Mouse (Mus musculus) ZHBTc4 (cell line): ENCODE data around the gene Ky.
A peak's percentile ranks its signal among the peaks of the same experiment; 100 is the strongest.

ENCODE experiments used
- DNase-seq: peaks from one replicate; pipeline ENCODE4 v3.0.0-alpha.2; 2011; ENCODE audit warnings: low read depth, low spot score

Gene Ky

GRCm38 (mm10) chr9:102502015-102502633 lies 3.4 kb upstream of the Ky start:
- DNase-seq: no peak

DNA sequence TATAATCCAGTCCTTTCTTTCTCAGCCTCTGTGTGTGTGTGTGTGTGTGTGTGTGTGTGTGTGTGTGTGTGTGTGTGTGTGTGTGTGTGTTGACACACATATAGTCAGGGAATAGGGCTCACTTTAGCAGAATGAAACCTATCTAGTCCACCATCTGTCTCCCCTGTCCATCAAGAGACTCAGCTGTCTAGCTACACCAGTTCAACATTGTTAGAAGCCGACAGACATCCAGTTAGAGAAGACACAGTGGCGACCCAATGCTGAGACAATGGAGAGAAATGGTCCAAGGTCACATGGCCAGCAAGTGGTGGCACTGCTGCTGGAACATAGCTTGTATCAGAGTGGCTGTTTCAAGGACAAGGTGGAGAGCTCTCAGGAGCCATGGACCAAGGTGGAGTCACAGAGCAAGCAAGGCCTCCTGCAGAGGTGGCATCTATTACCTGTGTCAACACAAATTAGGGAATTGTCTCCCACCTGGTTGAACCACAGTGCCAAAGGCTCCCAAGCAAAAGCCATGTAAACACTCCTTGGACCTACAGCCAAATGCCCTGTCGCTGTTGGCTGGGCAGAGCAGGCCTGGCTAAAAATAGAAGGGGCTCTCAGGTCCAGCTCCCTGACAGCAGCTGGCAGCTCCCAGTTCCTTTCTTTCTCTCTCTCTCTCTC lies 703 bp upstream of the Ky start:
- DNase-seq: no peak

DNA sequence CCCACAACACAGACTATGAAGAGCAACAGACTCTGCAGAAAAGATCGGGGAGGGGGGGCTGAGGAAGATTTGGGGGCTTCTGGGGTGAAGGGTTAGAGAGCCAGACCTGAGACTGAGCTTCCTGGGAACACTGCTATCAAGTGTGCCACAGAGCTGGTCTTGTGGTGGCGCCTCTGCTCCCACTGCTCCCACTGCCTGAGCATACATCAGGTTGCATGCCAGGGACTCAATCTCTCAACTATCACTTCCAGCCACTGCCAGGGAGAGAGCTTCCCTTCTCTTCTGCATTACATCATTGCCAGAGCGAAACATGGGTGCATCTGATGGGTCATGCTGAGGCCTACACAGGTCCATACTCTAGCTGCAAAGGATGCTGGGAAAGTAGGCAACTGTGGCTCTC lies 2.8 kb downstream of the Ky start:
- DNase-seq: no peak

DNA sequence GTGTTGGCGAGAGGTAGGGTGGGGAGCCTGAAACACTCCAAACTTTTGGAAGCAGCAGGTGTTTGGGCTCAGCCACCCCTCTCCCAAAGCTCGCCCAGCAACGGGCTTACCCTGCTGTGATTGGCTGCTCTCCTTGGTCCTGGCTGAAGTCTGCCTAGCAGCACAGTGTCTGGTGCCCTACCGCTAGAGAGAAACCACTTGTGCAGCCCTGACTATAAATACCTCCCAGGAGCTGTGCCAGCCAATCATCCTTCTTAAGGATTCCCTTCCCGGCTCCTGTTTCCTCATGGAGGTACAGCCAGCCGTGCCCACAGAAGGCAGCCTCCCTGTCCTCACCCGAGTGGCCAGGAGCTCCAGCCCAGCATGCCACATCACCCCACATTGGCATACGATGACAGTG lies 5.9 kb downstream of the Ky start:
- DNase-seq: peak; percentile 35

DNA sequence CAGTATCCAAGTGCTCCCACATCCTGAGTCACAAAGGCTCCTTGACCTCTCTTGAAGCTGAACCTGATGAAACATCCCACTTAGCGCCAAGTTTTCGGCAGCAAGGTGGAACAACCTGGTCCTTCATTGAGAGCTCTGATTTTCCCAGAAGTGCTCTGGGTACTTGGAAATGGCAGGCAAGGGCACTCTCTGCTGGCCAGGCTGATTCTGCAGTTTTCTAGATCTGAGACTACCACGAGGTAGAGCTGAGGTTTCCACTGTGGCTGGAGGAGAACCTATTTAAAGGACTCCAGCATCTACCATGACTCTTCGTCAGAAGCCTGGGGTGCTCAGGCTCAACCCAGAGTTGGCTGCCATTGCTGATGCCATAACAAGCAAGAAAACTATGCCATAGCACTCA lies 8.0 kb downstream of the Ky start:
- no peak for DNase-seq

DNA sequence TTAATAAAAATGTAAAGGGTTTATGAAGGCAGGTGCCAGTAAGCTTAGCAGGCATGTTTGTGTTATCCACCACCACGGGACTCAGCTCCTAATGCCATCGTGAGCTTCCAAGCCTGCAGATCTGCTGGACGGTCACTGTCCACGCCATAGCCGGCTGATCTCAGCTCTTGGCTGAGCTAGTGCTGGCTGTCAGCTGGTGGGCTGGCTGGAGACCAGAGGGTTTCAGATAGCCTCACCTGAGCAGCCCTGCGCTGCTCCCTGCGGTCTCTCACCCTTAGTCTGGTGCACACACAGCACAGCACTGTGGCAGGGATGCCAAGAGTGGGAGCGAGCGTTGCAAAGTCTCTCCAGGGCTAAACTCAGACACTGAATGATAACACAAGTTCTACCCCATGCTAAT lies 12.9 kb downstream of the Ky start:
- DNase-seq: no peak

- DNase-seq: no peak
These were observed 15.8 kb downstream of the Ky start for GRCm38 (mm10) chr9:102521396-102521795.

DNA sequence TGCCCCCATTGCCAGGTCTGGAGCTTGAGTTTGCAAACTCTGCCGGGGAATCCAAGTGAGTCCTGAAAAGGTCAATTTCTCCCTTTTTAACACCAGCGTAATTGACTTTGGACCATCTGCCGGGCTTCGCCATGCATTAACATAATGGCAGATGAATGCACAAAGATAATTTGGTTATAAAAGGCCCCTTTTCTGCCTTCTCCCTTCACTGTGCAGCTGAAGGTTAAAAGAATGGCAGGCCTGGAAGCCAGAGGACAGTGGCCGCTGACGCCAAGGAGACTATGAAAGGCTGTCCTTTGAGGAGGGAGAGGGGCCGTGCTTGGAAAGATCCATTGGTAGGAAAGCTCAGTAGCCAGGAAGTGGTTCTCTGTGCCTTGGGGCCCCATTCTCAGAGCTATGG lies 22.6 kb downstream of the Ky start:
- DNase-seq: peak; percentile 57

GRCm38 (mm10) chr9:102528561-102528960 lies 23.0 kb downstream of the Ky start:
- DNase-seq: no peak

DNA sequence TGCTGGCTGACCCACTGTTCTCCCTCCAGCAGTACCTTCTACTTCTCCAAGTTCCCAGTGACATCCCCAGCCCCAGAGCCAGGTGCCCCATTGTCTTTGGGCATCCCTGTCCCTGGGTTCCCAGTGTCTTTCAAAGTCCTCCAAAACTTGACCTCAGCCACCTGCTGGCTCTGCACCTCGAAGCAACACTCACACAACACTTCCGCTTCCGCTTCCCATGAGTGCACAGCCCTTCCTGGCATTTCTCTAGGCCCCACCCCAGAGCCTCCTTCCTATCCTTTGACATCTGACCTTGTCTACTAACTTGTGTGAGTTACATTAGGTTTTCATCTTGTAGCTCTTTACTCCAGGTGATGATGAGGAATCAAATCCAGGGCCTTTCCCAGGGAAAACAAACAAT lies 23.5 kb downstream of the Ky start:
- peak; percentile 70 for DNase-seq

DNA sequence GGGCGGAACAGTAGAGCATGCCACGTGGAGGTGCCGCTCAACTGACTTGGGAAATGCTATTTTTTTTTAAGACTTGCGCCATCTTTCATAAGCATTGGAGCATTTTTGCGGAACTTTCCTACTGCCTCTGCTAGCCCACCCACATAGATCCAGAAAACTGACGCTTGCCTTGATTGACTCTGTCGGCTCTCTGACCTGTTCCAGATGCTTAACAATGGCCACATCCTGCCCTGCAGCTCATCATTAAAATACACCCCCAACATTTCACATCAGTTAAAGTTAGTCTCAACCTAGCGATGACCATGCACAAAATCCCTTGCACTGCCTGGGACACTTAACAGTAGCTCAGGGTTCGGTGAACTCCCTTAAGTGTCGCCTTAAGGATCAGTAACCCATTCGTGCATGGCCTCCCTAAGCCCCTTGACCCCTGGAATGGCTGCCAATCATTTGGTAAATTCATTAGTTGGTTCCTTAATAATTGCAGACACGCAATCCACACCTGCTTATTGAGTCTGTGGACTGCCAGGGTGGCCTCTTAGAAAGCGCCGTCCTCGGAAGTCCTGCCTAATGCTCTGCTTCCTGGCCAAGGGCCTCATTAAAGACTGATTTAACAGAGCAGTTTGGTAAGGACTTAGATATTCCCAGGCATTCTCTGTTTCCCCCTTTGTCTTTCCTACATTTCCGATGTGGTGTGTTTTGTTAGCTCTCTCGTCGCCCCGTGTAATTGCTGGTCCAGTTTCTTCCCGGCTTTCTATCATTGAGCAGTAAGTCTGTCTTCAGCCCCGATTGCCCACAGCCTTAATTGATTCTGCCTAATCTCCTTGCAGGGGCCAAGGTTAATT lies 25.7 kb downstream of the Ky start:
- no peak for DNase-seq

GRCm38 (mm10) chr9:102536968-102537367 lies 31.4 kb downstream of the Ky start:
- no peak for DNase-seq

GRCm38 (mm10) chr9:102539699-102540098 lies 34.1 kb downstream of the Ky start:
- DNase-seq: no peak

DNA sequence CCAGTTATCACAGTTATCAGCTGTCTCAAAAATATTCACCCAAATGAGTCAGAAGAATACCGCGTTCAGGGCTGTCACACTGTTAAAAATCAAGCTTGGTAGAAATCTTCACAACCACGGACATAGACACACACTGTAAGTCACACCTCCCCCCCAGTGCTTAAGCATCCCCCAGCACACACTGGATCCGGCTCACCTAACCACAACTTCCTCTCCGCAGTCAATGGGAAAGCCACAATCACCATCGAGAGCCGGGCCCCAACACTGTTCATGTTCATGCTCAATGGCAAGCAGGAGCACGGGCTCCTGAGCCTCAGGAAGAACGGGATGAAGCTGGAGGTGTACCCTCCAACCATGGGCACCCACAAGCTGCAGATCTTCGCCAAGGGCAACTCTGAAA lies 36.1 kb downstream of the Ky start:
- no peak for DNase-seq

- no peak for DNase-seq
These were observed 37.0 kb downstream of the Ky start for GRCm38 (mm10) chr9:102542540-102542939.

DNA sequence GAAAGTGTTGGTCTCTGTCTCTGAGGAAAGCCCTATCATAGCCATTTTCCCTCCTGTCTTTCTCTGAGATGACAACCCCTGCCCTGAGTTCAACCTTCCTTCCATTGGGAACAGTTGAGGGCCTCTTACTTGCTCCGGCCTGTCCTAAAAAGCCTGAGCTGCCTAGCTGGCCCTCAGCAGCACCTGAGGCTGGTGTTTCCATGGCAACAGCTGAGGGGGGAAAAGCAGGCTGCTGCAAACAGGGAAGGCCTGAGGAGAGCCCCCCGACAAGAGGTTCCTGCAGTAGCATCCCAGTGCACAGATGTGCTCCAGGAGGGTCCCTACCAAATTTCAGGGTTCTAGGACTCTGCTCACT lies 38.2 kb downstream of the Ky start:
- no peak for DNase-seq

GRCm38 (mm10) chr9:102544116-102544772 lies 38.7 kb downstream of the Ky start:
- DNase-seq: no peak

DNA sequence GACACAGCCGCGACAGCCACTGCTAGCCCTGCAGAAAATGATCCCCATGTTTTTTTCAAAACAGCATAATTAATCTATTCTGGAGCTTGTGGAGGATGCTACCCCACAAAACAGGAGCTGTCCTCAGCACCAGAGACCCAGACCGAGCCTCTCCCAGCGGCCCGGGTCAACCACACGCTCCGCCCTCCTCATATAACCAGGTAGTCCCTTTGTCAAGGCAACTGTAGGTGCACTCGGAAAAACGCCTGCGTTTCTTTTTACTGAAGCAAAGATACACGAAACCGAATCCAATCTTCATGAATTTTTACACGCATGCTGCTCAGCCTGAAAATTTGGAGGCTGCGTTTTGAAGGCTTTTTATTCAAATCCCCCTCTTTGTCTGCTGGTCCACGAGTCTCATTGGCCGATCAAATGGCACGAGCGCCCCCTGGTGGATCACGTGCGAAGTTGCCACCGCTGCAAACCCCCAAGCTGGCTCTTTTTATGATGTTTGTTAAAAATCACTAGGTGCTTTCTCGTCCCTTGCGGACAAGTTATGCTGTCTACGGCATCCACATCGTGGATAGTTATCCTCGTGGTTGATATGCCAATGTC lies 39.3 kb downstream of the Ky start:
- DNase-seq: peak; percentile 85

DNA sequence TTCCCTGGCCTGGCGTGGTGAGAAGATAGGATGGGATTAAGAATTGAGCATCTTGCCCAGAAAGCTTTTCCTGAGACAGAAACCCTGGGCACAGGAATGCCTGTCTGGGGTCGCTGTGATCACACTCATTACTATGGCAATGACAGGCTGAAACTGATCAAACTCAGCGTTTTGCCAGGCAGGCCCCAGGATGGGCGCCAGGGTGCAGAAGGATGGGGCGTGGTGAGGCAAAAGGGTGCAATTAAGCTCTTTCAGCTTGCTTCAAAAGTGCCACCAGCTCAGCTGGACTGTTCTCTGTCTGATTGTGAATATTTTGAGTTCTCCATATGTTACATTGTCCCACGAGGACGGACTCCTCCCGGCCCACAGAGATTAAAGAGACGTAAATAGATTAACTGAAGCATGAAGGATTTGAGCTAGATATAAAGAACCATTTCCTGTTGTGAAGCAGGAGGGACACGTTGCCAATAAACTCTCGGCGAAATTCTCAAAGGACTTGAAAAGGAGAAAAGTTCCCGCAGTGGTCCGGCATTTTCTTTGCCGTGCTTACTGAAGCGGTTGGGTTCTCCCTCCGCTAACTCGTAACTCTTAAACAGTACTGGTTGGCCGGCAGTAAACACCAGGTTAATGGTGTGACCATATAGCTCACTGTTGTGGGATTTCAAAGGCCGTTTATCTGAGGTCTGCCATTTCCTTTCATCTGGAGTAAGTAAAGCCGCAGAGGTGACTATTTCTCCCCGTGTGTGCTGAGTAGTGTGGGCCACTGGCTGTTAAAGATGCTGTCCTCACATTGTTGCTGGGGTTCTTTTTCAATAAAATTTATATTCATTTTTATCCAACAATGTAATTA lies 40.1 kb downstream of the Ky start:
- DNase-seq: no peak

- DNase-seq: no peak
These were observed 40.9 kb downstream of the Ky start for GRCm38 (mm10) chr9:102546256-102547027.
